Mouse (Mus musculus): ENCODE results near the gene Bex1. TPM values are rescaled to one million over a fixed set of nuclear protein-coding genes. Genes with fewer than 3 reads are reported as not detected.

The Bex1 gene
- polyA plus RNA-seq, 1 experiment from 2014 or later: 98.7 TPM

Small RNA genes lying within 50 kb of the gene (microRNA-seq; reads per million reads assigned to microRNA genes)
- gene Mir6383: not detected

Other genes with a start within 250 kb of the Bex1 start
- 101 and 102 TPM in 2 replicates for gene Arxes2, start 221.7 kb downstream of the Bex1 start, polyA plus RNA-seq (2014; fragmentation: Nextera tagmentation; extraction: Ambion mirVana)
- gene Arxes1, start 182.1 kb downstream of the Bex1 start, polyA plus RNA-seq (2014; fragmentation: Nextera tagmentation; extraction: Ambion mirVana): 47.7 and 52.3 TPM in 2 replicates
- 242 and 252 TPM in 2 replicates for gene Bex2, start 147.3 kb downstream of the Bex1 start, polyA plus RNA-seq (2014; fragmentation: Nextera tagmentation; extraction: Ambion mirVana)
- gene Nxf3, start 130.3 kb downstream of the Bex1 start, polyA plus RNA-seq (2014; fragmentation: Nextera tagmentation; extraction: Ambion mirVana): 0.07 and 0.09 TPM in 2 replicates
- 74.2 and 81.7 TPM in 2 replicates for gene Bex4, start 76.5 kb downstream of the Bex1 start, polyA plus RNA-seq (2014; fragmentation: Nextera tagmentation; extraction: Ambion mirVana)
- 225 and 230 TPM in 2 replicates for gene Tceal8, start 43.2 kb downstream of the Bex1 start, polyA plus RNA-seq (2014; fragmentation: Nextera tagmentation; extraction: Ambion mirVana)
- gene Tceal5, start 11.6 kb downstream of the Bex1 start, polyA plus RNA-seq (2014; fragmentation: Nextera tagmentation; extraction: Ambion mirVana): 1.8 and 1.9 TPM in 2 replicates
- 1.2 and 1.8 TPM in 2 replicates for gene Tceal7, start 734 bp downstream of the Bex1 start, polyA plus RNA-seq (2014; fragmentation: Nextera tagmentation; extraction: Ambion mirVana)
- gene Tceal9, start 29.6 kb upstream of the Bex1 start, polyA plus RNA-seq (2014; fragmentation: Nextera tagmentation; extraction: Ambion mirVana): 714 and 733 TPM in 2 replicates
- gene Bex3, start 54.7 kb upstream of the Bex1 start, polyA plus RNA-seq (2014; fragmentation: Nextera tagmentation; extraction: Ambion mirVana): 681 and 702 TPM in 2 replicates

Data from limb, embryonic 11.5 days (tissue).